Mouse (Mus musculus) heart, postnatal 0 days (tissue): ENCODE measurements at regions not wholly inside any gene's neighbourhood (a gene's known extent, or its start where the extent isn't known, plus 50 kb on each side); places are given as distances from the start of the nearest gene placed in this dataset.

Source experiments
- ATAC-seq: fragments of 200-750 bp; cut with Nextera tagmentation; 2 replicates; pipeline ENCODE4 v1.8.0; 2017; ENCODE audit warnings: low read depth, moderate number of reproducible peaks, moderate library complexity; ENCODE audit not compliant: insufficient read depth
- DNase-seq: peaks from one replicate; pipeline ENCODE4 v3.0.0-alpha.2; 2016; ENCODE audit warnings: low spot score
- H3K27ac ChIP-seq: fragments of 300-500 bp; sonication (generic); 2 replicates; pipeline ENCODE4 v1.5.1; 2014; ENCODE audit warnings: low read depth, mild to moderate bottlenecking
- H3K27me3 ChIP-seq: fragments of 300-500 bp; sonication (generic); 2 replicates; pipeline ENCODE4 v1.6.1; 2014; ENCODE audit warnings: low read length, mixed read lengths; ENCODE audit not compliant: control insufficient read depth, insufficient read depth
- H3K36me3 ChIP-seq: fragments of 300-500 bp; sonication (generic); replicated peaks from 2 replicates; pipeline ENCODE4 v1.6.1; 2014; ENCODE audit warnings: low read length, mixed read lengths; ENCODE audit not compliant: control insufficient read depth, insufficient read depth
- H3K4me1 ChIP-seq: fragments of 300-500 bp; sonication (generic); 2 replicates; pipeline ENCODE4 v1.6.1; 2014; ENCODE audit warnings: antibody characterized with exemption; ENCODE audit not compliant: control insufficient read depth, insufficient read depth
- H3K4me2 ChIP-seq: fragments of 300-500 bp; sonication (generic); 2 replicates; pipeline ENCODE4 v1.6.1; 2014; ENCODE audit warnings: low read depth, mild to moderate bottlenecking, low read length, moderate library complexity
- H3K4me3 ChIP-seq: fragments of 300-500 bp; sonication (generic); 2 replicates; pipeline ENCODE4 v1.5.1; 2014; ENCODE audit warnings: low read depth, low read length
- H3K9ac ChIP-seq: fragments of 300-500 bp; sonication (generic); replicated peaks from 2 replicates; pipeline ENCODE4 v1.6.1; 2014; ENCODE audit warnings: low read depth, low read length, mixed read lengths
- H3K9me3 ChIP-seq: fragments of 300-500 bp; sonication (generic); replicated peaks from 2 replicates; pipeline ENCODE4 v1.6.1; 2016; ENCODE audit warnings: low read length; ENCODE audit not compliant: control insufficient read depth
- CTCF ChIP-seq: IDR thresholded peaks from 2 replicates; pipeline ENCODE4 v1.5.1; 2016; ENCODE audit warnings: antibody characterized with exemption, control low read depth, low read depth
- EP300 ChIP-seq: IDR thresholded peaks from 2 replicates; pipeline ENCODE4 v1.6.1; 2016; ENCODE audit warnings: antibody characterized with exemption, low read depth
- WGBS: fragments of 180-500 bp; shearing (Covaris S2); extraction: QIAGEN DNeasy Blood & Tissue Kit; methylation state at CpG from one replicate; pipeline ENCODE4 v1.1.7; 2014; 5-methylcytosine and 5-hydroxymethylcytosine counted together

GRCm38 (mm10) chr15:57104711-57105110 lies 372.7 kb downstream of the Slc22a22 start:
- no peak for TF ChIP-seq CTCF
- TF ChIP-seq EP300: no peak
- no peak overlapping the region for H3K27ac ChIP-seq
- no peak overlapping the region for H3K4me2 ChIP-seq
- H3K27me3 ChIP-seq: no peaks in the 10 kb centered on the region
- no peak overlapping the region for H3K9ac ChIP-seq
- 67% methylated on average over 3 of the region's 3 CpGs for WGBS
- no peaks in the 10 kb centered on the region for H3K4me1 ChIP-seq
- no peaks in the 10 kb centered on the region for H3K9me3 ChIP-seq
- no peak for ATAC-seq
- no peaks in the 10 kb centered on the region for H3K36me3 ChIP-seq
- DNase-seq: no peak
- no peak overlapping the region for H3K4me3 ChIP-seq

DNA sequence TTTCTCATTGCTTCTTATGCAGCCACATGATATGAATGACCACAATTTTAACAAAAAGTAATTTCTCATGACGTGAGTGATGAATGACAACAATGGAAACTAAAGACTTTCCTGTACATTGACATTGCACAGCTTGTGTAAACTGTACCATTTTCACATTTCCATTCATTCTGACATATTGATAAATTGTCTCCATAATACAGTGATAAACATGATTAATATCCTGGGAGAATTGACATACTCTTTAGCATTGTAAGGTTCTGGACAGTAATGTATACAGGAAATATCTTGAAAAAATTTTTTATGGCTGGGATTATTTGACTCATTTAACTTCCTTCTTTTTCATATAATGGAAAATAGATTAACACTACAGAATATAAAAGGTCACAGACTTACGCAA lies 380.1 kb downstream of the Slc22a22 start:
- Histone ChIP-seq H3K27me3 (no peaks in the 10 kb centered on the region), H3K9ac (no peak overlapping the region), H3K9me3 (no peaks in the 10 kb centered on the region), H3K4me2 (no peak overlapping the region), H3K4me3 (no peak overlapping the region), H3K36me3 (no peaks in the 10 kb centered on the region), H3K27ac (no peak overlapping the region), H3K4me1 (no peaks in the 10 kb centered on the region)
- no peak for DNase-seq
- ATAC-seq: no peak
- WGBS: 66% methylated on average over 2 of the region's 2 CpGs
- TF ChIP-seq CTCF (no peak), EP300 (no peak)

GRCm38 (mm10) chr15:57079806-57080205 lies 397.6 kb downstream of the Slc22a22 start:
- TF ChIP-seq CTCF (no peak), EP300 (no peak)
- H3K27me3 ChIP-seq: no peaks in the 10 kb centered on the region
- H3K4me2 ChIP-seq: no peak overlapping the region
- DNase-seq: no peak
- no peak overlapping the region for H3K4me3 ChIP-seq
- no peak overlapping the region for H3K27ac ChIP-seq
- no peaks in the 10 kb centered on the region for H3K4me1 ChIP-seq
- no peak overlapping the region for H3K9ac ChIP-seq
- H3K9me3 ChIP-seq: no peaks in the 10 kb centered on the region
- no peak for ATAC-seq
- no peaks in the 10 kb centered on the region for H3K36me3 ChIP-seq

GRCm38 (mm10) chr15:57073776-57074175 lies 403.6 kb downstream of the Slc22a22 start:
- no peak for TF ChIP-seq EP300
- TF ChIP-seq CTCF: no peak
- Histone ChIP-seq H3K9ac (no peak overlapping the region), H3K4me1 (no peaks in the 10 kb centered on the region), H3K4me3 (no peak overlapping the region), H3K36me3 (no peaks in the 10 kb centered on the region), H3K9me3 (no peaks in the 10 kb centered on the region), H3K4me2 (no peak overlapping the region), H3K27me3 (no peaks in the 10 kb centered on the region), H3K27ac (no peak overlapping the region)
- WGBS: 72% methylated on average over 4 of the region's 4 CpGs
- ATAC-seq (no peak), DNase-seq (no peak)

DNA sequence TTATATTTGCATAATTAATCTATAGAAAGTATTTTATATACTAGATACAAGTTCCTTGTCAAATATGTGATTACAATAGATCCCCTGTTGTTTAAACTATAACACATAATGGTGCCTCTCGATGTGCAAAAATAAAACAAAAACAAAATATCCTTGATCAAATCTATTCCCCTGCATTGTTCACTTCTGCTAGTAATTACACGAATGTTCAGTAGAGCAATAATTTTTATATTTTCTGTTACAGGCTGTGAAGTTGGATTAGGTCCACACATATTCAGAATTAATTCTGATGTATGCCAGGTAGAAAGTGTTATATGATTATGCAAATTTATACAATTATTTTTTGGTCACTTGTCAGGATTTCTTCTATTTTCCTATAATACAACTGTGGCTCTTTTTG lies 415.9 kb downstream of the Slc22a22 start:
- ATAC-seq (no peak), DNase-seq (no peak)
- Histone ChIP-seq H3K4me2 (no peak overlapping the region), H3K4me1 (no peaks in the 10 kb centered on the region), H3K27ac (no peak overlapping the region), H3K27me3 (no peaks in the 10 kb centered on the region), H3K4me3 (no peak overlapping the region), H3K9me3 (no peaks in the 10 kb centered on the region), H3K36me3 (no peaks in the 10 kb centered on the region), H3K9ac (no peak overlapping the region)
- TF ChIP-seq EP300: no peak
- TF ChIP-seq CTCF: no peak
- WGBS: 78% methylated on average over 2 of the region's 2 CpGs

DNA sequence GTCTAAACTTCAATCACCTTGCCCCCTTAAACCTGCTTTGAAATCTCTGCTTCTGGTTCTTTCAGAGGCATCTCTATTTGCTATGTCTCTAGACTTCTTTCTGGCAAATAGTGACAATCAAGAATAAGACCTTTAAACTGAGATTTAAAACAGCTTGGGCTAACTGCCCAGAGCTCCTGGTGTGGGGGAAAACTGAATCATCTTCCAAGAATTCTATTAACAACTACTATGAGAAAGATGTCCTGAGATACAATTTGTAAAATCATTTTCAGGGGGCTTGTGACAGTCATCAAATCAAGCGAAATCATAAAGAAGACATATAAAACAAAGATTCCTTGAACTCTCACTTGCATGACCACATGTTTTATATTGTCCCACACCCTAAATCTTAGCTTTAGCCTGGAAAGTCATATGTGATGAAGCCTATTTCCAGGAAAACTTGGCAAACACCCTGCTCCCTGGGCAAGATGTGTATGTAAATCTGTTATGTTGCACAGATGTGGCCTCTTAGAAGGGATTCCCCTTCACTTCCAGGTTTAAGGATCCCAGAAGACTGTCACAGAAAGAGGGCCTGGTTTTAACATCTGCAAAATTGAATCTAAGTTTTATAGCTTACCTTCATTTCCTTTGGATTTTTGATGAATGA lies 417.8 kb downstream of the Slc22a22 start:
- H3K4me2 ChIP-seq: no peak overlapping the region
- H3K27ac ChIP-seq: no peak overlapping the region
- no peak for ATAC-seq
- no peaks in the 10 kb centered on the region for H3K36me3 ChIP-seq
- TF ChIP-seq EP300: no peak
- no peak for TF ChIP-seq CTCF
- H3K9ac ChIP-seq: no peak overlapping the region
- H3K27me3 ChIP-seq: no peaks in the 10 kb centered on the region
- H3K9me3 ChIP-seq: no peaks in the 10 kb centered on the region
- 73% methylated on average over 1 of the region's 1 CpGs for WGBS
- no peaks in the 10 kb centered on the region for H3K4me1 ChIP-seq
- DNase-seq: no peak
- no peak overlapping the region for H3K4me3 ChIP-seq
